Mouse (Mus musculus) G1E (cell line): Measurements from ENCODE around the gene Coq8a.

Experiments
- CTCF ChIP-seq: IDR thresholded peaks from 2 replicates; pipeline ENCODE4 v1.5.1; 2012; ENCODE audit warnings: low read depth, low read length, inconsistent platforms, mixed read lengths
- GATA1 ChIP-seq: IDR thresholded peaks from 2 replicates; pipeline ENCODE4 v1.6.1; 2012; ENCODE audit warnings: borderline replicate concordance, low read length, inconsistent platforms, mixed read lengths
- POLR2AphosphoS5 ChIP-seq: IDR thresholded peaks from 2 replicates; pipeline ENCODE4 v1.6.1; 2012; ENCODE audit warnings: low read depth, low read length, inconsistent platforms; ENCODE audit not compliant: insufficient replicate concordance

DNA sequence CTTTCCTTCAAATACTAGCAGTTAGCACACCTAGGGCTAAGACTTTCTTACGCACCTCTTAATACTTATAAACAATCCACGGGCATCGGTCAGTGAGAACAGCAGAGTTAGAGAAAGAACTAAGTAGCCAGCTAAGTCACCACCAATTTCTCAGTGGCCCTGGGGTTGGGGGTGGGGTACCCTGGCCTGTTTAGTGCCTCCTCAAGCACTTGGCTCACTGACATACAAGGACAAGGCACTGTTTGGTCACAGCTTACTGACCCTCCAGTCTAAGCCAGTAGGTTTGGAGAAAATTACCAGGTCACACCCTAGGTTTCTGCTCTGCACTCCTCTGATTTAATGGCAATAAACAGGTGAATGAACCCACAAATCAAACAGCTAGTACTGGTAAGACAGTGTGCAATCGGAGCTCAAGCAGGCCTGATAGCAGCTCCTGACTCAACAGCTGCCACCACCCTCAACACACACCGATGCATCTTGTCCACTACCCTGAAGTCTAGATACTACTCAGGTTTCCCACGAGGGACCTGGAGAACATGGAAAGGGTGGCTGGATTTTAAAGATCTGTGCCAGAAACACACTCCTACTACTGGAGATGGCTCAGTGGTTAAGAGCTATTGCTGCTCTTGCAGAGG lies 15.8 kb downstream of the Coq8a start:
- TF ChIP-seq CTCF: no peak
- TF ChIP-seq GATA1: no peak
- TF ChIP-seq POLR2AphosphoS5: no peak
